Mouse (Mus musculus): ENCODE data around the gene Polr3f. TPM values are rescaled to one million over a fixed set of nuclear protein-coding genes. Genes with fewer than 3 reads are reported as not detected.

The Polr3f gene
- polyA plus RNA-seq (2017; shearing (Covaris generic)), result 37.0 TPM

GRCm38 (mm10) chr2:144526981-144527820 is at the start of gene Polr3f, which contains the start of gene Dzank1:
Polr3f (plus strand) TSS chr2:144527718.
Dzank1 (minus strand) TSS chr2:144527414.

GRCm38 (mm10) chr2:144550529-144550928 is 23.0 kb downstream of the Polr3f start, which contains the start of gene Rbbp9:
Rbbp9 (minus strand) TSS chr2:144550869.

GRCm38 (mm10) chr2:144555820-144556552 is 28.5 kb downstream of the Polr3f start, which contains the start of gene Sec23b:
Sec23b (plus strand) TSS chr2:144556229.

Other genes starting within 250 kb of the Polr3f start
- not detected for gene Ovol2, start 195.6 kb upstream of the Polr3f start, polyA plus RNA-seq (2017; shearing (Covaris generic))
- 16.1 TPM for gene Kat14, start 158.7 kb upstream of the Polr3f start, polyA plus RNA-seq (2017; shearing (Covaris generic))
- 1.3 TPM for gene Pet117, start 158.7 kb upstream of the Polr3f start, polyA plus RNA-seq (2017; shearing (Covaris generic))
- gene Dzank1, start 304 bp upstream of the Polr3f start, polyA plus RNA-seq (2017; shearing (Covaris generic)), result 0.16 TPM
- gene Rbbp9, start 23.2 kb downstream of the Polr3f start, polyA plus RNA-seq (2017; shearing (Covaris generic)), result 15.5 TPM
- gene Sec23b, start 28.5 kb downstream of the Polr3f start, polyA plus RNA-seq (2017; shearing (Covaris generic)), result 95.9 TPM
- 25.9 TPM for gene Smim26, start 66.3 kb downstream of the Polr3f start, polyA plus RNA-seq (2017; shearing (Covaris generic))
- gene Dtd1, start 72.2 kb downstream of the Polr3f start, polyA plus RNA-seq (2017; shearing (Covaris generic)), result 63.1 TPM

All from activated CD4-positive, CD25-positive, alpha-beta regulatory T cell, adult 9 weeks (primary cell).